Mouse (Mus musculus): Measurements from ENCODE around the gene Cpt1c. TPM values are rescaled to one million over a fixed set of nuclear protein-coding genes. Genes with fewer than 3 reads are reported as not detected.
"Not testable (repeated sequence)": the region's sequence is repeated elsewhere in the genome, so short reads cannot be mapped to it uniquely, and the experiment has no call there.

Gene Cpt1c
- 17.1 and 17.5 TPM in 2 replicates for polyA plus RNA-seq (2015; fragmentation: Nextera tagmentation; extraction: Ambion mirVana)

- ATAC-seq (ENCODE audit: low read depth) = peak; percentile 16; the same call in 1 of the 2 replicates
- Histone ChIP-seq H3K36me3 (ENCODE audit: control insufficient read depth, insufficient read depth, low read length) (peaks cover 28% of the 10 kb centered on the region), H3K4me3 (ENCODE audit: low read length) (peak within 1 kb of the TSS; percentile 52), H3K4me2 (ENCODE audit: low read depth, low read length) (peak within 1 kb of the TSS; percentile 65), H3K27me3 (ENCODE audit: control insufficient read depth, insufficient read depth, low read depth, low read length) (no peaks in the 10 kb centered on the region), H3K27ac (ENCODE audit: low read length) (peak within 1 kb of the TSS; percentile 32), H3K9ac (ENCODE audit: low read length) (peak within 1 kb of the TSS; percentile 48), H3K4me1 (replicated peaks; ENCODE audit: control insufficient read depth, insufficient read depth, low read length) (peaks cover 16% of the 10 kb centered on the region), H3K9me3 (ENCODE audit: control insufficient read depth, low read length) (no peaks in the 10 kb centered on the region)
- WGBS = 2% methylated on average over 22 of the region's 22 CpGs
These were observed at the start of gene Cpt1c for GRCm38 (mm10) chr7:44974383-44975116. Gene Cpt1c, minus strand, starts transcription at chr7:44974851.

- H3K27me3 ChIP-seq (ENCODE audit: control insufficient read depth, insufficient read depth, low read depth, low read length); H3K9ac ChIP-seq (ENCODE audit: low read length); H3K9me3 ChIP-seq (ENCODE audit: control insufficient read depth, low read length); ATAC-seq (ENCODE audit: low read depth); H3K4me2 ChIP-seq (ENCODE audit: low read depth, low read length); H3K4me1 ChIP-seq (replicated peaks; ENCODE audit: control insufficient read depth, insufficient read depth, low read length); H3K27ac ChIP-seq (ENCODE audit: low read length); H3K4me3 ChIP-seq (ENCODE audit: low read length): not testable (repeated sequence)
- peaks cover 12% of the 10 kb centered on the region for H3K36me3 ChIP-seq (ENCODE audit: control insufficient read depth, insufficient read depth, low read length)
- 76% methylated on average over 5 of the region's 5 CpGs for WGBS
These were observed 49.1 kb upstream of the Cpt1c start for GRCm38 (mm10) chr7:45023711-45024110.

GRCm38 (mm10) chr7:45020225-45020624, 45.6 kb upstream of the Cpt1c start:
- H3K9me3 ChIP-seq (ENCODE audit: control insufficient read depth, low read length) = no peaks in the 10 kb centered on the region
- no peak overlapping the region for H3K27ac ChIP-seq (ENCODE audit: low read length)
- no peak overlapping the region for H3K9ac ChIP-seq (ENCODE audit: low read length)
- H3K36me3 ChIP-seq (ENCODE audit: control insufficient read depth, insufficient read depth, low read length) = no peaks in the 10 kb centered on the region
- H3K4me3 ChIP-seq (ENCODE audit: low read length) = no peak overlapping the region
- 59% methylated on average over 9 of the region's 9 CpGs for WGBS
- H3K4me2 ChIP-seq (ENCODE audit: low read depth, low read length) = no peak overlapping the region
- H3K4me1 ChIP-seq (replicated peaks; ENCODE audit: control insufficient read depth, insufficient read depth, low read length) = peaks cover 11% of the 10 kb centered on the region
- H3K27me3 ChIP-seq (ENCODE audit: control insufficient read depth, insufficient read depth, low read depth, low read length) = no peaks in the 10 kb centered on the region
- ATAC-seq (ENCODE audit: low read depth) = no peak

GRCm38 (mm10) chr7:45019031-45019571, 44.5 kb upstream of the Cpt1c start:
- H3K9ac ChIP-seq (ENCODE audit: low read length) = peak overlapping the region; percentile 58
- no peaks in the 10 kb centered on the region for H3K9me3 ChIP-seq (ENCODE audit: control insufficient read depth, low read length)
- WGBS = 27% methylated on average over 8 of the region's 8 CpGs
- H3K4me1 ChIP-seq (replicated peaks; ENCODE audit: control insufficient read depth, insufficient read depth, low read length) = peaks cover 19% of the 10 kb centered on the region
- H3K27ac ChIP-seq (ENCODE audit: low read length) = peak overlapping the region; percentile 91
- H3K36me3 ChIP-seq (ENCODE audit: control insufficient read depth, insufficient read depth, low read length) = no peaks in the 10 kb centered on the region
- no peaks in the 10 kb centered on the region for H3K27me3 ChIP-seq (ENCODE audit: control insufficient read depth, insufficient read depth, low read depth, low read length)
- no peak for ATAC-seq (ENCODE audit: low read depth)
- H3K4me2 ChIP-seq (ENCODE audit: low read depth, low read length) = peak overlapping the region; percentile 73
- H3K4me3 ChIP-seq (ENCODE audit: low read length) = peak overlapping the region; percentile 87

- Histone ChIP-seq H3K9ac (ENCODE audit: low read length) (peak within 1 kb of the TSS; percentile 78), H3K9me3 (ENCODE audit: control insufficient read depth, low read length) (no peaks in the 10 kb centered on the region), H3K4me3 (ENCODE audit: low read length) (peak within 1 kb of the TSS; percentile 87), H3K27ac (ENCODE audit: low read length) (peak within 1 kb of the TSS; percentile 100), H3K4me1 (replicated peaks; ENCODE audit: control insufficient read depth, insufficient read depth, low read length) (peaks cover 19% of the 10 kb centered on the region), H3K4me2 (ENCODE audit: low read depth, low read length) (peak within 1 kb of the TSS; percentile 73), H3K27me3 (ENCODE audit: control insufficient read depth, insufficient read depth, low read depth, low read length) (no peaks in the 10 kb centered on the region), H3K36me3 (ENCODE audit: control insufficient read depth, insufficient read depth, low read length) (peaks cover 4% of the 10 kb centered on the region)
- ATAC-seq (ENCODE audit: low read depth) = peak; percentile 90
- under 1% methylated on average over 32 of the region's 36 CpGs for WGBS
These were observed 42.8 kb upstream of the Cpt1c start, which contains the start of gene Rras for GRCm38 (mm10) chr7:45017242-45018061. Gene Rras, plus strand, starts transcription at chr7:45017961.

- peak overlapping the region; percentile 73 for H3K4me2 ChIP-seq (ENCODE audit: low read depth, low read length)
- no peaks in the 10 kb centered on the region for H3K9me3 ChIP-seq (ENCODE audit: control insufficient read depth, low read length)
- ATAC-seq (ENCODE audit: low read depth) = no peak
- no peaks in the 10 kb centered on the region for H3K27me3 ChIP-seq (ENCODE audit: control insufficient read depth, insufficient read depth, low read depth, low read length)
- H3K9ac ChIP-seq (ENCODE audit: low read length) = peak overlapping the region; percentile 68
- 1% methylated on average over 4 of the region's 4 CpGs for WGBS
- H3K27ac ChIP-seq (ENCODE audit: low read length) = peak overlapping the region; percentile 100
- H3K4me1 ChIP-seq (replicated peaks; ENCODE audit: control insufficient read depth, insufficient read depth, low read length) = peaks cover 19% of the 10 kb centered on the region
- H3K4me3 ChIP-seq (ENCODE audit: low read length) = peak overlapping the region; percentile 87
- H3K36me3 ChIP-seq (ENCODE audit: control insufficient read depth, insufficient read depth, low read length) = peaks cover 10% of the 10 kb centered on the region
These were observed 42.1 kb upstream of the Cpt1c start for GRCm38 (mm10) chr7:45016761-45017160.

GRCm38 (mm10) chr7:45015957-45016612, 41.4 kb upstream of the Cpt1c start, which contains the start of gene Scaf1:
Gene Scaf1, minus strand, starts transcription at chr7:45016363.
- under 1% methylated on average over 67 of the region's 69 CpGs for WGBS
- Histone ChIP-seq H3K4me1 (replicated peaks; ENCODE audit: control insufficient read depth, insufficient read depth, low read length) (peaks cover 19% of the 10 kb centered on the region), H3K9ac (ENCODE audit: low read length) (peak within 1 kb of the TSS; percentile 97), H3K27me3 (ENCODE audit: control insufficient read depth, insufficient read depth, low read depth, low read length) (no peaks in the 10 kb centered on the region), H3K9me3 (ENCODE audit: control insufficient read depth, low read length) (no peaks in the 10 kb centered on the region), H3K4me3 (ENCODE audit: low read length) (peak within 1 kb of the TSS; percentile 87), H3K4me2 (ENCODE audit: low read depth, low read length) (peak within 1 kb of the TSS; percentile 79), H3K27ac (ENCODE audit: low read length) (peak within 1 kb of the TSS; percentile 100), H3K36me3 (ENCODE audit: control insufficient read depth, insufficient read depth, low read length) (peaks cover 16% of the 10 kb centered on the region)
- ATAC-seq (ENCODE audit: low read depth) = peak; percentile 87

- Histone ChIP-seq H3K27ac (ENCODE audit: low read length) (peak overlapping the region; percentile 85), H3K9ac (ENCODE audit: low read length) (peak overlapping the region; percentile 97), H3K4me3 (ENCODE audit: low read length) (peak overlapping the region; percentile 87), H3K36me3 (ENCODE audit: control insufficient read depth, insufficient read depth, low read length) (peaks cover 16% of the 10 kb centered on the region), H3K4me1 (replicated peaks; ENCODE audit: control insufficient read depth, insufficient read depth, low read length) (peaks cover 19% of the 10 kb centered on the region), H3K4me2 (ENCODE audit: low read depth, low read length) (peak overlapping the region; percentile 79), H3K9me3 (ENCODE audit: control insufficient read depth, low read length) (no peaks in the 10 kb centered on the region), H3K27me3 (ENCODE audit: control insufficient read depth, insufficient read depth, low read depth, low read length) (no peaks in the 10 kb centered on the region)
- no peak for ATAC-seq (ENCODE audit: low read depth)
- WGBS = 0% methylated on average over 20 of the region's 20 CpGs
These were observed 40.8 kb upstream of the Cpt1c start for GRCm38 (mm10) chr7:45015344-45015956.

Measured in lung, embryonic 16.5 days (tissue).